Comparison of ENCODE assay signal across 8 mouse cellular contexts in genomic region chr13:12296701-12297100, GRCm38 (mm10). TPM values are rescaled to one million over a fixed set of nuclear protein-coding genes. Genes with fewer than 3 reads are reported as not detected.
DNase-seq lines count a peak whose midpoint lies in the region; ATAC-seq and TF ChIP-seq lines count a peak whose summit lies in the region.

No protein-coding gene starts in this region.

- H3K36me3 ChIP-seq in kidney, postnatal 0 days (ENCODE audit: insufficient read depth, low read length), result no peaks in the 10 kb centered on the region
- H3K36me3 ChIP-seq in stomach, embryonic 16.5 days (ENCODE audit: control insufficient read depth, insufficient read depth, low read length), result no peaks in the 10 kb centered on the region

- H3K27me3 ChIP-seq in kidney, postnatal 0 days (ENCODE audit: insufficient read depth, low read length), result no peaks in the 10 kb centered on the region
- no peaks in the 10 kb centered on the region for H3K27me3 ChIP-seq in stomach, embryonic 16.5 days (ENCODE audit: control insufficient read depth, insufficient read depth, low read length)

- no peak overlapping the region for H3K9ac ChIP-seq in kidney, postnatal 0 days (ENCODE audit: low read depth, low read length)
- H3K9ac ChIP-seq in stomach, embryonic 16.5 days (ENCODE audit: low read length), result no peak overlapping the region

- no peaks in the 10 kb centered on the region for H3K9me3 ChIP-seq in kidney, postnatal 0 days (replicated peaks; ENCODE audit: low read length)
- no peaks in the 10 kb centered on the region for H3K9me3 ChIP-seq in stomach, embryonic 16.5 days (replicated peaks; ENCODE audit: control insufficient read depth, low read length)

- DNase-seq in embryo, embryonic 10 days (ENCODE audit: low spot score), result peak; percentile 63
- DNase-seq in embryo, embryonic 9.5 days (ENCODE audit: extremely low spot score), result no peak
- DNase-seq in left cerebral cortex, adult 18-20 months (ENCODE audit: low spot score in 2 of 2), result peak; percentile 18 to 53
- no peak for DNase-seq in left cerebral cortex, adult 8-10 months (ENCODE audit: low spot score in 2 of 2)
- DNase-seq in NIH3T3 (ENCODE audit: low read depth), result peak; percentile 73
- DNase-seq in kidney, postnatal 0 days (ENCODE audit: low spot score), result peak; percentile 54
- DNase-seq in testis, postnatal 14 days (ENCODE audit: low spot score), result no peak

- no peak overlapping the region for H3K27ac ChIP-seq in kidney, postnatal 0 days
- no peak overlapping the region for H3K27ac ChIP-seq in stomach, embryonic 16.5 days (ENCODE audit: low read length)

- peak; percentile 74 for TF ChIP-seq CTCF in kidney, postnatal 0 days (IDR thresholded peaks at IDR 0.05; ENCODE audit: low read depth)

- H3K4me1 ChIP-seq in kidney, postnatal 0 days (replicated peaks; ENCODE audit: insufficient read depth, low read length), result no peaks in the 10 kb centered on the region
- no peaks in the 10 kb centered on the region for H3K4me1 ChIP-seq in stomach, embryonic 16.5 days (ENCODE audit: control insufficient read depth, insufficient read depth, low read length)

- no peak overlapping the region for H3K4me2 ChIP-seq in kidney, postnatal 0 days (ENCODE audit: low read length)
- H3K4me2 ChIP-seq in stomach, embryonic 16.5 days (ENCODE audit: low read depth, low read length), result no peak overlapping the region

- H3K4me3 ChIP-seq in kidney, postnatal 0 days (replicated peaks; ENCODE audit: low read depth, low read length), result no peak overlapping the region
- no peak overlapping the region for H3K4me3 ChIP-seq in stomach, embryonic 16.5 days (replicated peaks; ENCODE audit: low read length)

- 81% methylated on average over 3 of the region's 3 CpGs for WGBS in kidney, postnatal 0 days
- 83% methylated on average over 3 of the region's 3 CpGs for WGBS in stomach, embryonic 16.5 days

- ATAC-seq in kidney, postnatal 0 days (replicated peaks; ENCODE audit: low FRiP score, low read depth), result peak; percentile 25; the same call in 1 of the 2 replicates
- 0 out of 2 replicates have a peak, but pooled peaks have one; percentile 56 for ATAC-seq in stomach, embryonic 16.5 days (ENCODE audit: insufficient read depth, low FRiP score)

RNA-seq across cellular contexts. Expression of gene Mtr, which starts 38.8 kb away (rescaled TPM):
- total RNA-seq in left cerebral cortex, adult 18-20 months (2021), result 10 to 100 TPM; 16.0 to 19.7 TPM
- 10 to 100 TPM; 15.6 to 17.4 (median 16.6) TPM for total RNA-seq in left cerebral cortex, adult 8-10 months (2022)
- polyA plus RNA-seq in kidney, postnatal 0 days (2015; fragmentation: Nextera tagmentation; extraction: Ambion mirVana), result 8.7 and 9.2 TPM in 2 replicates
- polyA plus RNA-seq in stomach, embryonic 16.5 days (2015; fragmentation: Nextera tagmentation; extraction: Ambion mirVana), result 8.1 and 10.7 TPM in 2 replicates

RNA-seq across cellular contexts. Expression of gene Actn2, which starts 43.9 kb away (rescaled TPM):
- total RNA-seq in left cerebral cortex, adult 18-20 months (2021), result 10 to 100 TPM; 13.3 to 16.6 TPM
- total RNA-seq in left cerebral cortex, adult 8-10 months (2022), result 10 to 100 TPM; 23.9 to 30.1 (median 25.2) TPM
- 3.1 and 3.5 TPM in 2 replicates for polyA plus RNA-seq in kidney, postnatal 0 days (2015; fragmentation: Nextera tagmentation; extraction: Ambion mirVana)
- polyA plus RNA-seq in stomach, embryonic 16.5 days (2015; fragmentation: Nextera tagmentation; extraction: Ambion mirVana), result 4.0 and 129 TPM in 2 replicates

Comparison
In these comparisons a context has a peak if more than half of its experiments do, and no peak if none do; other contexts are left out.
1. DNase-seq: peak in embryo, embryonic 10 days (single experiment), left cerebral cortex, adult 18-20 months (2 of 2), NIH3T3 (single experiment) and kidney, postnatal 0 days (single experiment); none in embryo, embryonic 9.5 days (single experiment), left cerebral cortex, adult 8-10 months (0 of 2) and testis, postnatal 14 days (single experiment).